Mouse (Mus musculus): ENCODE results near the gene Fndc11. TPM values are rescaled to one million over a fixed set of nuclear protein-coding genes. Genes with fewer than 3 reads are reported as not detected.

Fndc11 gene
- polyA plus RNA-seq, 1 experiment from 2014 or later, result 0.19 TPM

DNA sequence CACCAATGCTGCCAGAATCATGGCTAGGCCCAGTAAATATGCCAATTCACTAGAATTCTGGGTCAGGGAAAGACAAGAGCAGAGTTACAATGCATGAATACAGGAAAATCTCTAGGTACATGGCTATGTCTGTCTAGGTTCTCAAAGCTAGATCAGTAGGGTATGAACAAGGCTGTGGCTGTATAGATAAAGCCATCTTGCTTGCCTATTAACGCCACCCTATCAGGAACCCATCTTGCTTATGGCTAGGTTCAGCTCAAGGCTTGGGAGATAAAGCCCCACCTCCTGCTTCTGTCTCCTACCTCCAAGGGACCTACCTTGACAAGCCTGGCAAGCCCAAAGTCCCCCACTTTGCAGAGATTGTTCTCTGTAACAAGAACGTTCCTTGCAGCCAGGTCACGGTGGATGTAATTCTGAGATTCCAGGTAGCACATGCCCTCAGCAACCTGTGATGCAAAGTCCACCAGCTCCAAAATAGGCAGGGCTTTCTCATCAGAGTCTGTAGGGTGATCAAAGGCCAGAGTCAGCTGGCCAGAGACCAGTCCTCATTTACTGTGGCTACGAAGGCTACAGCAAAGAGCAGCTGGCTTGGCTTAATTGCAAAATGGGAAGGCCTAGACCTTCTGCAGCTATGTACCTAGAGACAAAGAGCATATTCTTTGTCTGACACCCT, 23.0 kb upstream of the Fndc11 start:
- Histone ChIP-seq H3K4me3 (no peak overlapping the region), H3K9ac (no peak overlapping the region), H3K4me2 (no peak overlapping the region), H3K9me3 (no peaks in the 10 kb centered on the region), H3K27me3 (0 out of 2 replicates have a peak, but pooled peaks cover 4% of the 10 kb centered on the region), H3K27ac (no peak overlapping the region), H3K4me1 (replicated peaks) (no peaks in the 10 kb centered on the region), H3K36me3 (no peaks in the 10 kb centered on the region)
- no peak for ATAC-seq (ENCODE audit: low FRiP score)
- WGBS, result 93% methylated on average over 4 of the region's 4 CpGs

DNA sequence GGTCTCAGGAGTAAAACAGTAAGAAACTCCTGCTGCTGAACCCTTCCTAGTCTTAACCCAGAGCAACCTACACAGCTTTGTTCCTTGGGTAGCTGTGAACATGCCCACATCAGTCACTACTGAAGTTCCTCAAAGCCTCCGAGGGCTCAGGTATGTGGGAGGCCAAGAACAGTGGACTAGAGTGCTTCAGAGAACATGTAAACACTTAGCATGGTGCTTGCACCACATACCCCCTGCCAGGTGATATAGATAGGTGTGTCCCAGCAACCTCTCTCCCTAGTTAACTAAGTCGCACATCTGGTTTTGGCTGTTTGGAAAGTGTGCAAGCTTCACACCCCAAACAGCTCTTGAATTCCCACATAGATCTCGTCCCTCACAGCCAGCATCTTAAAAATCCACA, 18.2 kb upstream of the Fndc11 start:
- 85% methylated on average over 3 of the region's 3 CpGs for WGBS
- H3K27me3 ChIP-seq, result 0 out of 2 replicates have a peak, but pooled peaks cover 4% of the 10 kb centered on the region

DNA sequence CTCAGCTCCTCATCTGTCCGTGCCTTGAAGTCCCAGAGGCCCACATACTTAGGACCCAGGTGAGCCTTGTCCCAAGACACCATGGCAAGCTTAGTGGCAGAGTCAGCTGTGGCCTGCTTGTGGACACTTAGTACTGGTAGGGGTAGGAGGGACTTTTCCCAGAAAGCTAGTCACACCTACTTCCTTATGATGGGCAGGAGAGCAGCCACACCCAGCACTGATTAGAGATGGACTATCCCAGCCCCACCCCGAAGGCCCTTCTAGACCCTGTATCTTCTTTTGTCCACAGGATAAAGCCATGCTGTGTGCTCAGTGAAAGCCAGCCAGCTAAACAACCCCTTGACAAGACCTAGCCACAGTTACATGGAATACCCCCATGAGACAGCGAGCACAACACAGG, 17.4 kb upstream of the Fndc11 start, which contains the start of gene Ptk6:
Ptk6 (minus strand) TSS at position 368 of the 400 bp plus-strand sequence.
- 87% methylated on average over 3 of the region's 3 CpGs for WGBS
- ATAC-seq (ENCODE audit: low FRiP score), result no peak
- no peaks in the 10 kb centered on the region for H3K36me3 ChIP-seq

More for the DNA sequence above, 18.2 kb upstream of the Fndc11 start:
- H3K9me3 ChIP-seq, result no peaks in the 10 kb centered on the region
- H3K4me2 ChIP-seq, result no peak overlapping the region
- no peak overlapping the region for H3K9ac ChIP-seq
- H3K4me1 ChIP-seq (replicated peaks), result no peaks in the 10 kb centered on the region
- H3K36me3 ChIP-seq, result no peaks in the 10 kb centered on the region
- no peak overlapping the region for H3K4me3 ChIP-seq
- H3K27ac ChIP-seq, result no peak overlapping the region
- no peak for ATAC-seq (ENCODE audit: low FRiP score)

DNA sequence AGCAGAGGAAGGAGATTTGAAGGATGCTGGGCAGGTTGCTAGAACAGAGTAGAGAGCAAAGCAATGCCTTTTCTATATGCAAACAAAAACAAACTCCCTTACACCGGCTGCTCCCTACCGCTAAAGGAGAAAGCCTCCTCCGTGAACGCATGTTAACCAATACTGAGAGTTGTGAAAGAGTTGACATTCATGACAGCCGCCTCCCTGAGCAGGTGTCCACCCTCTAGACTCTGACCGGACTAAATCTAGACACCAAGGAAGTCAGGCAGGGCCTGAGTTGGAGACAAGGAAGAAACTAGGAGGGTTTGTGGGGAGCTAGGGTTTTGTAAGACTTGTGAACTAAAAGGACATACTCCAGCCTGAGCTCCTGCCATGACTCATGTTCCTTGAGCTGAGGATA, 16.9 kb upstream of the Fndc11 start:
- no peak overlapping the region for H3K4me2 ChIP-seq
- 0 out of 2 replicates have a peak, but pooled peaks cover 4% of the 10 kb centered on the region for H3K27me3 ChIP-seq
- no peak overlapping the region for H3K9ac ChIP-seq
- H3K27ac ChIP-seq, result no peak overlapping the region
- H3K9me3 ChIP-seq, result no peaks in the 10 kb centered on the region
- H3K4me3 ChIP-seq, result no peak overlapping the region
- H3K36me3 ChIP-seq, result no peaks in the 10 kb centered on the region
- no peak for ATAC-seq (ENCODE audit: low FRiP score)
- no peaks in the 10 kb centered on the region for H3K4me1 ChIP-seq (replicated peaks)
- 85% methylated on average over 6 of the region's 6 CpGs for WGBS

More for the DNA sequence above, 17.4 kb upstream of the Fndc11 start, which contains the start of gene Ptk6:
- Histone ChIP-seq H3K27me3 (0 out of 2 replicates have a peak, but pooled peaks cover 4% of the 10 kb centered on the region), H3K4me2 (no peak within 1 kb of the TSS), H3K27ac (no peak within 1 kb of the TSS), H3K4me3 (no peak within 1 kb of the TSS), H3K4me1 (replicated peaks) (no peaks in the 10 kb centered on the region), H3K9me3 (no peaks in the 10 kb centered on the region), H3K9ac (no peak within 1 kb of the TSS)

DNA sequence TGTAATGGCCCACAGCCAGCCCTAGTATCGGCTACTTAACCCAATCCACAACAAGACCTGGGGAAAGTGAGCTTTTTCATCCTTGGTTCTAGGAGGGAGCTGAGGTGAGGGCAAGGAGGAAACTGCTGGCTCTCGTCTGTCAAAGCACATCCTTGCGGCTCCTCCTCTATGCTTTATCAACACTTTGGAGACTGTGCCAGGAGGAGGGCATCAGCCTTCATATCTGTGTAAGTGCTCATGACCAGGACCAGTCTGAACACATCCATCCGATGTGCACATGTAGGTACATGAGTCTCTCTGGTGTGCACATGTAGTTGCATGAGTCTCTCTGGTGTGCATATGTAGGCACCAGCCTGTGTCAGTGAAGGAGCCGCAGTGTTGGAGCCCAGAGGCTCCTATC, 14.1 kb upstream of the Fndc11 start:
- H3K27ac ChIP-seq, result no peak overlapping the region
- H3K9ac ChIP-seq, result no peak overlapping the region
- no peak for ATAC-seq (ENCODE audit: low FRiP score)
- no peak overlapping the region for H3K4me3 ChIP-seq
- WGBS, result 93% methylated on average over 5 of the region's 5 CpGs
- H3K9me3 ChIP-seq, result no peaks in the 10 kb centered on the region
- H3K4me1 ChIP-seq (replicated peaks), result no peaks in the 10 kb centered on the region
- H3K4me2 ChIP-seq, result no peak overlapping the region
- no peaks in the 10 kb centered on the region for H3K36me3 ChIP-seq
- peaks cover 11% of the 10 kb centered on the region for H3K27me3 ChIP-seq

DNA sequence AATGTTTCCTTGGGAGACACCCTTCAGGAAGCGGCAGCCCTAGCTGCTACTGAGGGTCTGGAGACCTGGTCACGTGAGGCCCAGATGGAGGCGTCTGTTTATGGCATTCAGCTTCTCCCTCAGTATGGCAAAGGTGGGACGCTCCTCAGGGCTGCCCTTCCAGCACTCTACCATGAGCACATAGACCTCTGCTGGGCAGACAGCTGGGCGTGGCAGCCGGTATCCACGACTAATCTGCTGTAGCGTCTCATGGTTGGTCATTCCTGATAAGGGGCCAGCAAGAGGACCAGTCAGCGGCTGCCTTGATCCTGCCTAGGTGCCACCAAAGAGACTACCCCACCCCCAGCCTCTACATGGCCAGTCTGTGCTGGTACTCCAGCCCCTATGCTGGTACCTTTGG, 13.7 kb upstream of the Fndc11 start:
- H3K4me1 ChIP-seq (replicated peaks), result no peaks in the 10 kb centered on the region
- no peak overlapping the region for H3K4me3 ChIP-seq
- H3K36me3 ChIP-seq, result no peaks in the 10 kb centered on the region
- ATAC-seq (ENCODE audit: low FRiP score), result no peak
- H3K4me2 ChIP-seq, result no peak overlapping the region
- H3K27ac ChIP-seq, result no peak overlapping the region
- H3K9ac ChIP-seq, result no peak overlapping the region
- no peaks in the 10 kb centered on the region for H3K9me3 ChIP-seq
- H3K27me3 ChIP-seq, result peaks cover 14% of the 10 kb centered on the region
- WGBS, result 87% methylated on average over 9 of the region's 9 CpGs

DNA sequence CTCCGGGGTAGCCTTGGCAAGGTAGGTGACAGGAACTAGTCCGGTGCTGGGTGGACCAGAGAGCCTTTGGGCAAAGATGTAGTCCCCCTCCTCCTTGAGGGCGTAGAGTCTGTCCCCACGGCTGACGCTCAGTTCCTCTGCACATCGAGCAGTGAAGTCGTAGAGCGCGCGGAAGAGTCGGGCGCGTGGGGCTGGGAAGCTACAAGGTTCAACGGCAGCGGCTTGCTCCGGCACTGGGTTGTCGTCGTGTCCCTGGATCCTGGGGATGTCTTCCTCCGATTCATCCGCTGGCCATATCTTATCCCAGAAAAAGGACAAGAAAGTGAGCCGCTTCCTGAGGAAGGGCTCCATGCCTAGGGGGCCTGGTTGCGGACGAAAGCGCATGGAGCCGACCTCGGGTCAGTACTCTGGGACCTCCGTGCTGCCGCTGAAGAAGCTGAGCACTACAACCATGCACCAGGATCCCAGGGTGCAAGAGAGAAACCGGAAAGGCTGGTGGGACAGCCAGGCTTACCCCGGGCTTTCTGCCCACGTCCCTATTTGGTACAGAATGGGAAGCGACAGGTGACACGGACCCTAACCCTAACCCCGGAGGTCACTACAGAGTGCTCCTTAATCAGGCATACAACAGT, 7.3 kb upstream of the Fndc11 start:
- Histone ChIP-seq H3K9me3 (no peaks in the 10 kb centered on the region), H3K27me3 (peaks cover 56% of the 10 kb centered on the region)

DNA sequence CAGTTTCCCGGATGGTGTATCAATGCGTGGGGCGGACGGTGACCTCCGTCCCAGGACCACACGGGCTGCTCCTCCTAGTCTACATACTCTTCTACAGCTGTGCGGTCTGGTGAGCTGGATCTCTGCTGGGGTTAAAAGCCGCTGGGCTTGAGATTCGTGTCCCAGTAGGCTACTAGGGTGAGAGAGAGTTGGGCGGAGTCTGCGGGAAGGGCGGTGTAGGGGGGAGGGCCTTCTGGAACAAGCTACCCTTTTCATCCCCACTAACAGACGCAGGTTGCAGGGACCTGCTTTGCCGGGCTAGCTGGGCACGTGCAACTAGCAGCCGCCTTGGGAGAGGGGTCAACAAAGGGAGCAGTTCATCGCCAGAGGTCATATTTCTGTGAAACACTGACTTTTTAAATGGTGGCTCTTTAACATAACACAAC, 6.8 kb upstream of the Fndc11 start, which contains the start of gene Srms:
Srms (minus strand) TSS at position 165 of the 425 bp plus-strand sequence.
- peak within 1 kb of the TSS; percentile 59 for H3K9ac ChIP-seq
- peaks cover 15% of the 10 kb centered on the region for H3K4me1 ChIP-seq (replicated peaks)
- ATAC-seq (ENCODE audit: low FRiP score), result no peak
- H3K27ac ChIP-seq, result no peak within 1 kb of the TSS
- H3K4me2 ChIP-seq, result peak within 1 kb of the TSS; percentile 56
- H3K9me3 ChIP-seq, result no peaks in the 10 kb centered on the region
- peak within 1 kb of the TSS; percentile 29 for H3K4me3 ChIP-seq
- no peaks in the 10 kb centered on the region for H3K36me3 ChIP-seq
- peaks cover 56% of the 10 kb centered on the region for H3K27me3 ChIP-seq
- WGBS, result under 1% methylated on average over 17 of the region's 17 CpGs

More for the DNA sequence above, 7.3 kb upstream of the Fndc11 start:
- H3K36me3 ChIP-seq, result no peaks in the 10 kb centered on the region
- 4% methylated on average over 34 of the region's 34 CpGs for WGBS
- H3K4me3 ChIP-seq, result peak overlapping the region; percentile 29
- ATAC-seq (ENCODE audit: low FRiP score), result no peak
- peak overlapping the region; percentile 56 for H3K4me2 ChIP-seq
- H3K9ac ChIP-seq, result peak overlapping the region; percentile 59
- peaks cover 15% of the 10 kb centered on the region for H3K4me1 ChIP-seq (replicated peaks)
- no peak overlapping the region for H3K27ac ChIP-seq

DNA sequence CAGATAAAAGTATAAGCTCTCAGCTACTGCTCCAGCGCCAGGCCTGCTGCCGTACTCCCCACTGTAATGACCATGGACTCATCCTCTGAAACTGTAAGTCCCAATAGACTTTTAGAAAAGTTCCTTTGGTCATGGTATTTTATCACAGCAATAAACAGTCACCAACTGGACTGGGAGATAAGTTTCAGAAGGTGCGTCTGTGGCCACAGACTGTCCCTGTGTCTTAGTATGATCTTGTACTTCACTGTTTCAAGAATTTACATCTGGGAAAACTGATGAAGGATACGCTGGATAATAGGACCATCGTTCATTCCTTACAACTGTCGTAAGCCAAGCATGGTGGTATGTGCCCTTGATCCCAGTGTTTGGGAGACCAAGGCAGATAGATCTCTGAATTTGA, 3.8 kb upstream of the Fndc11 start:
- H3K36me3 ChIP-seq, result no peaks in the 10 kb centered on the region
- ATAC-seq (ENCODE audit: low FRiP score), result no peak
- H3K9me3 ChIP-seq, result no peaks in the 10 kb centered on the region
- H3K4me3 ChIP-seq, result no peak overlapping the region
- 94% methylated on average over 6 of the region's 6 CpGs for WGBS
- H3K27ac ChIP-seq, result no peak overlapping the region
- peaks cover 31% of the 10 kb centered on the region for H3K4me1 ChIP-seq (replicated peaks)
- peaks cover 52% of the 10 kb centered on the region for H3K27me3 ChIP-seq
- H3K4me2 ChIP-seq, result no peak overlapping the region
- no peak overlapping the region for H3K9ac ChIP-seq

DNA sequence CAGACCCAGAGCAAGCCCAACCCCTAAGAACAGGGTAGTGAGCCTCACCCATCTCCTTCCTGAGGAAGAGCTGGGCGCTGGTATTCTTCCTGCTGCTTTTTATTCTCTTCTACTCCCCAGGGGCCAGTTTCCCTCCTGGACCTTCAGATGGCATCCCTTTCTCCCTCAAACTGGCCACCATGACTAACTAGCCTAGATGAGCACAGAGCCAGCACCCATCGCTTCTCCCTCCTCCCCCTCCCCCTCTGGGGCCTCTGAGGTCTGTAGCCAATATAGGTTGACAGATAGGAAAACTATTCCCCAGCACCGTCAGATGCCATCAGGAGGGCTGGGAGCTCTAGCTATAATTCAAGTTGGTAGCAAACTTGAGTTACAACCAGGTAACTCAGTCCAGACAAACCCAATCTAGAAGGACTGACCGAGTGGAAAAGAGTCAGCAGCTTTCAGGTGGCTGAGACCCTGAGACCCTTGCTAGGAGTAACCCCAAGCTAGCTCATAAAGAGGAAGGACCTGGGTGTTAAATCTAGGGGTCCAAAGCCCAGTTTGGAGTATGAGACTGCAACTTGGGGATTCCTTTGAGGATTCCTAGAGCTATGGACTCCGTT, 830 bp upstream of the Fndc11 start:
- no peak overlapping the region for H3K9ac ChIP-seq
- H3K4me2 ChIP-seq, result peak overlapping the region; percentile 58
- H3K4me3 ChIP-seq, result no peak overlapping the region
- 71% methylated on average over 5 of the region's 5 CpGs for WGBS
- peaks cover 28% of the 10 kb centered on the region for H3K27me3 ChIP-seq
- ATAC-seq (ENCODE audit: low FRiP score), result no peak
- H3K36me3 ChIP-seq, result no peaks in the 10 kb centered on the region
- no peaks in the 10 kb centered on the region for H3K9me3 ChIP-seq
- H3K27ac ChIP-seq, result peak overlapping the region; percentile 18; the same call in 1 of the 2 replicates
- H3K4me1 ChIP-seq (replicated peaks), result peaks cover 15% of the 10 kb centered on the region

DNA sequence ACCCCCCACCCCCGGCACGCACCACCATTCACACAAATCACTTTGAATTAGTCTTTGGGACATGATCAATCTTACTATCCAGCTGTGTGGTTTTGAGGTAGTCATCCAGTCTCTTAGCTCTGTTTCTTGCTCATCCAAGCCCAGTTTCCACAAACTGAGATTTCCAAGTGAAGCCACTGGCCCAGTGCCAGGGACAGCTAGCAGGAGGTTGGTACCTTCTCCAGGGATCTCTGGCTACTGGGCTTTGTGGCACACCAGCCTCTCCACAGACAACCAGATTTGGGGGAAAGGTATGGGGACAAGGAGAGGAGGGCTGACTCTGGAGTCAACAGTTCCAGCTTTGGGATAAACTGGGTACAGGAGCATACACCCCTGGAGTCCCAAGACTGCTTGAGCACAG, 548 bp downstream of the Fndc11 start:
- no peak for ATAC-seq (ENCODE audit: low FRiP score)
- Histone ChIP-seq H3K9ac (no peak overlapping the region), H3K36me3 (no peaks in the 10 kb centered on the region), H3K27ac (no peak overlapping the region), H3K4me1 (replicated peaks) (peaks cover 15% of the 10 kb centered on the region), H3K4me3 (peak overlapping the region; percentile 27; the same call in 1 of the 2 replicates), H3K27me3 (peaks cover 18% of the 10 kb centered on the region), H3K4me2 (peak overlapping the region; percentile 58), H3K9me3 (no peaks in the 10 kb centered on the region)
- 58% methylated on average over 2 of the region's 2 CpGs for WGBS

DNA sequence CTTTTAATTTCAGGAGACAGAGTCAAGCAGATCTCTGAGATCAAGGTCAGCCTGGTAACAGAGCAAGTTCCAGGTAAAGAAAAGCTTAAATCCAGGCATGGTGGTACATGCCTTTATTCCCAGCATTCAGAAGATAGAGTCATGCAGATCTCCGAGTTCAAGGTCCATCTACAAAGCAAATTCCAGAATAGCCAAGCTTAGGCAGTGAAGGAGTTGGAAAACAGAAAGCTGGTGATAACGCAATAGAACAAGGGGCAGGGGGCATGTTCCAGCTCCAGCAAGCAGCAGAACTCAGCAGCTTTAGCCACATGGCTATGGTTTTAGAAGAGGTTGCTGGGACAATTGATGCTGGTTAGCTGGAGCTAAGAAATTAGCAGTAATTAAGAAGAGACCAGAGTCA, 5.2 kb downstream of the Fndc11 start:
- 89% methylated on average over 2 of the region's 2 CpGs for WGBS
- Histone ChIP-seq H3K9me3 (no peaks in the 10 kb centered on the region), H3K27ac (no peak overlapping the region), H3K4me1 (replicated peaks) (peaks cover 6% of the 10 kb centered on the region), H3K27me3 (peaks cover 5% of the 10 kb centered on the region; the same call in 1 of the 2 replicates), H3K36me3 (no peaks in the 10 kb centered on the region), H3K9ac (no peak overlapping the region), H3K4me2 (no peak overlapping the region), H3K4me3 (no peak overlapping the region)
- ATAC-seq (ENCODE audit: low FRiP score), result no peak

Measured in hindbrain, embryonic 13.5 days (tissue).